Mouse (Mus musculus) midbrain, embryonic 15.5 days (tissue): ENCODE measurements around the gene 4930519P11Rik. TPM values are rescaled to one million over a fixed set of nuclear protein-coding genes. Genes with fewer than 3 reads are reported as not detected.

Experiments used
- ATAC-seq: fragments of 200-750 bp; cut with Nextera tagmentation; replicated peaks from 2 replicates; pipeline ENCODE4 v1.8.0; 2017; ENCODE audit warnings: moderate TSS enrichment
- H3K27ac ChIP-seq: fragments of 300-500 bp; sonication (generic); 2 replicates; pipeline ENCODE4 v1.5.1; 2015; ENCODE audit warnings: mild to moderate bottlenecking, inconsistent platforms
- H3K27me3 ChIP-seq: fragments of 300-500 bp; sonication (generic); replicated peaks from 2 replicates; pipeline ENCODE4 v1.6.1; 2015; ENCODE audit warnings: inconsistent platforms
- H3K36me3 ChIP-seq: fragments of 300-500 bp; sonication (generic); replicated peaks from 2 replicates; pipeline ENCODE4 v1.6.1; 2015; ENCODE audit warnings: inconsistent platforms
- H3K4me1 ChIP-seq: fragments of 300-500 bp; sonication (generic); 2 replicates; pipeline ENCODE4 v1.6.1; 2015; ENCODE audit warnings: inconsistent platforms
- H3K4me2 ChIP-seq: fragments of 300-500 bp; sonication (generic); 2 replicates; pipeline ENCODE4 v1.6.1; 2015; ENCODE audit warnings: inconsistent platforms, mild to moderate bottlenecking, moderate library complexity
- H3K4me3 ChIP-seq: fragments of 300-500 bp; sonication (generic); 2 replicates; pipeline ENCODE4 v1.5.1; 2015; ENCODE audit warnings: mild to moderate bottlenecking, inconsistent platforms
- H3K9ac ChIP-seq: fragments of 300-500 bp; sonication (generic); 2 replicates; pipeline ENCODE4 v1.6.1; 2015; ENCODE audit warnings: mild to moderate bottlenecking, inconsistent platforms
- H3K9me3 ChIP-seq: fragments of 300-500 bp; sonication (generic); 2 replicates; pipeline ENCODE4 v1.6.1; 2016; ENCODE audit warnings: inconsistent platforms
- WGBS: fragments of 180-500 bp; shearing (Covaris S2); methylation state at CpG from one replicate; pipeline ENCODE4 v1.1.7; 2015; ENCODE audit warnings: mixed read lengths; 5-methylcytosine and 5-hydroxymethylcytosine counted together
- polyA plus RNA-seq: library from polyadenylated mRNA; unstranded; fragments of >200 nt; fragmentation: Nextera tagmentation; extraction: Ambion mirVana; gene quantifications from 2 replicates; pipeline ENCODE4 v1.2.1, GENCODE M21; 2015

The 4930519P11Rik gene
- 0.50 and 0.78 TPM in 2 replicates for polyA plus RNA-seq

DNA sequence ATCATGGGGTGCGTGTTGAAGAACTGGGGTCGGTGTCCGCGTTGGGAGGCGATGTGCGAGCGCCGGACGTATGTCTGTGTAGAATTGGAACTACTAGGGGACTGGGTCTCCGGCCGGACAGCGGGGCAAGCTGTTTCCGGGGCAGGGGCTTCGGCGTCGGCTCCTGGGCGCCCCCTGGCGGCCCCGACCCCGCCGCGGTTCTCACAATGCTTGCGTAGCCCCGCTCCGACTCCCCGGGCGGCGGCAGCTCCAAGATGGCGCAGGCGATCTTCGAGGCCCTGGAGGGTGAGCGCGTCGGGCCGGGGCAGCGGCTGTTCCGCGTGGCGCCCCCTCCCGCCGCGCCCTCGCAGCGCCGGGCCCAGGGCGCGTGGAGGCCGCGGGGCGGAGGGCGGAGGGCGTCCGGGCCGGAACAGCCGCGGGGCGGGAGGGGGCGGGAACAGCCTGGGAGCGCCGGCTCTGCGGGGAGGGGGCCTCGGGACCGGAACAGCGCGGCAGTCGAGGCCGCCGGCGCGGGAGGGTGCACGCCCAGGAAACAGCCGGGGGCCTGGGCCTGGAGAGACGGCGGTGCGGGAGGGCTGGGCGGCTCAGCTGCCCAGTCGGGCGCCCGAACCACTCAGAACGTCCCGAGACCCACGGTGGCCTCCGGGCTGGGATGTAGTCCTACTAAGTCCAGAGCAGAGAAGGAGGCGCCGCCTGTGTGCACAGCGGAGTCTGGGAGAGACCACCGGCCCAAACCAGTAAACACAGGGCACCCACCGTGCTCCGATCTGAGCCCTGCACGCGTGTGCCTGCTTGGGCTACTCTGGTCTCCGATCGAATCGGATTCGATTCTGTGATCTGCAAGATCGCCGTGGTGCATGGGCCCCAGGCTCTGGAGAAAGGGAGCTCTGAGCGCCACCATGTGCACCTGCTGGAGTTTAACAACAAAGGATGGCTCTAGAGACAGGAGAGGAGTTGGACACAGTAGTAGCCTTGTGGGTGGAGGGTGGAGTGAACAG is at the start of gene 4930519P11Rik, which contains the start of gene Zfp341:
TSS of gene 4930519P11Rik (minus strand) at position 320 of the 998 bp plus-strand sequence.
TSS of gene Zfp341 (plus strand) at position 180 of the 998 bp plus-strand sequence.
- peak; percentile 93 for ATAC-seq
- WGBS = 0% methylated on average over 85 of the region's 98 CpGs
- peak within 1 kb of the TSS; percentile 97 for H3K27ac ChIP-seq

GRCm38 (mm10) chr2:154659531-154660074 is 46.4 kb upstream of the 4930519P11Rik start:
- Histone ChIP-seq H3K4me1 (peaks cover 32% of the 10 kb centered on the region), H3K9me3 (no peaks in the 10 kb centered on the region), H3K36me3 (0 out of 2 replicates have a peak, but pooled peaks cover 6% of the 10 kb centered on the region), H3K4me2 (peak overlapping the region; percentile 85; the same call in 1 of the 2 replicates), H3K9ac (no peak overlapping the region), H3K27ac (no peak overlapping the region), H3K4me3 (no peak overlapping the region), H3K27me3 (no peaks in the 10 kb centered on the region)
- ATAC-seq = no peak
- WGBS = 94% methylated on average over 3 of the region's 5 CpGs

More for the DNA sequence above, at the start of gene 4930519P11Rik, which contains the start of gene Zfp341:
- Histone ChIP-seq H3K36me3 (no peaks in the 10 kb centered on the region), H3K27me3 (no peaks in the 10 kb centered on the region; the same call in 1 of the 2 replicates), H3K9ac (peak within 1 kb of the TSS; percentile 73), H3K4me3 (peak within 1 kb of the TSS; percentile 56), H3K4me1 (peaks cover 23% of the 10 kb centered on the region), H3K4me2 (peak within 1 kb of the TSS; percentile 61), H3K9me3 (no peaks in the 10 kb centered on the region)

- H3K27me3 ChIP-seq = no peaks in the 10 kb centered on the region
- no peak overlapping the region for H3K27ac ChIP-seq
- H3K4me2 ChIP-seq = peak overlapping the region; percentile 85
- H3K9ac ChIP-seq = peak overlapping the region; percentile 70; the same call in 1 of the 2 replicates
- 0 out of 2 replicates have a peak, but pooled peaks cover 6% of the 10 kb centered on the region for H3K36me3 ChIP-seq
- peak overlapping the region; percentile 59; the same call in 1 of the 2 replicates for H3K4me3 ChIP-seq
- ATAC-seq = no peak
- H3K4me1 ChIP-seq = peaks cover 32% of the 10 kb centered on the region
- H3K9me3 ChIP-seq = no peaks in the 10 kb centered on the region
- WGBS = 77% methylated on average over 4 of the region's 4 CpGs
Observed at GRCm38 (mm10) chr2:154659070-154659469, 45.8 kb upstream of the 4930519P11Rik start.

DNA sequence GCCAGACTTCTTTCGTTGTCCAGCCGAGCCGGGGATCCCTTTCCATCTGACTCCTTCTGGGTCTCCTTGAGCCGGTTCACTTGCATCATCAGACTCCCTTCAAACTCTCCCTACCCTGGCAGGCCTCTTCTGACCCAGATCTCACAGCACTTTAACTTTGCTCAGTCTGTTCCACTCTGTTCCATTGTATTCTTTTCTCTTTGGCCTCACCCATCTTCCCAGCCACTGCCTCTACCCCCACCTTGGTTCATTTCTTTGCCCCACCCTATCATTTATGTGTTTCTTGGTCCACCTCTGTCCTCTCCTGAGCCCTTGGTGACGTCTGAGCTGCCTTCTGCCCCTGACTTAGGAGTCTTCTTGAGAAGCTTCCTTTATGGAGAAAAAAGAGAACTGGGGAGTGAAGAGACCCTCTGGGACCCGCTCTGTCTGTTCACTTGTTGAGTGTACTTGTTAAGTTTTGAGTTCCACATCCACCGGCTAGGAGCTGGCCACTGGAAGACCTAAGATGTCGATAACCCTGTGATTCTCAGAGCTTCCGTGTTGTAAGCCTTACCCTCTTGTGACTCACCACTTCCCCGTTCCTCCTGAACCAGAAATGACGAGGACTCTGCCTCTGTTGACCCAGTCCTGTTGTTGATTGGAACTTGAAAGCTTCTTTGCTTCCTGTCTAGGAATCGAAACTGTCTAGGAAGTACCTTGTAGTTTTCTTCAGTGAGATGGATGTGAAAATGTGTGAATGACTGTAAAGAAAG is 44.4 kb upstream of the 4930519P11Rik start:
- H3K4me3 ChIP-seq = peak overlapping the region; percentile 59
- 17% methylated on average over 12 of the region's 12 CpGs for WGBS
- H3K4me2 ChIP-seq = peak overlapping the region; percentile 85
- no peaks in the 10 kb centered on the region for H3K9me3 ChIP-seq
- ATAC-seq = peak; percentile 27
- peak overlapping the region; percentile 75 for H3K27ac ChIP-seq
- peaks cover 32% of the 10 kb centered on the region for H3K4me1 ChIP-seq
- H3K27me3 ChIP-seq = no peaks in the 10 kb centered on the region
- H3K9ac ChIP-seq = peak overlapping the region; percentile 70
- 0 out of 2 replicates have a peak, but pooled peaks cover 6% of the 10 kb centered on the region for H3K36me3 ChIP-seq

DNA sequence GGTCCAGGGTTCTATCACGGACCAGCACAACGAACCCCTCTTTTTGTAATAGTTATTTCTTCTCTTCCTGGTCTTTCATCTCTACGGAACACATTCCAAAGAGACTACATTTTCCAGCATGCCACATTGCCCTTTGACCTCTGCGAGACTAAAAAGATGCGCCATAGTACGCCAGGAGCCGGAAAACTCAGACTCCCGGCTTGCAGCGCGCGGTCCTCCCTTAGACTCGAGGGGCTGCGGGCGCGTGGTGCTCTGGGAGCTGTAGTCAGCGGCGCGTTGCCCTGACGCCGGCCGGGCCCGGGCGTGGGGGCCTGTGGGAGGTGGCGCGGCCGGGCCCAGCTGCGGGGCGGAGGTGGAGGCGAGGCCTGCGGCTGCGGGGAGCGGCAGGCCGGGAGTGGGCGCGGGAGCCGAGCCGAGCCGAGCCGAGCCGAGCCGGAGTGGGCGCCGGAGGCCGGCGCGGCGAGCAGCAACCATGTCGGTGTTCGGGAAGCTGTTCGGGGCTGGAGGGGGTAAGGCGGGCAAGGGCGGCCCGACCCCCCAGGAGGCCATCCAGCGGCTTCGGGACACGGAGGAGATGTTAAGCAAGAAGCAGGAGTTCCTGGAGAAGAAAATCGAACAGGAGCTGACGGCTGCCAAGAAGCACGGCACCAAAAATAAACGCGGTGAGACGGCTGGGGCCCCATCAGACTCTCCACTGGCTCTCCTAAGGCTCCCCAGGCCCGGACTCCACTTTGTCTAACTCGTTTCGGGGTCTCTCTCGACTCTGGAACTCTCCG is 43.7 kb upstream of the 4930519P11Rik start:
- Histone ChIP-seq H3K27ac (peak overlapping the region; percentile 75), H3K4me2 (peak overlapping the region; percentile 85), H3K4me3 (peak overlapping the region; percentile 59), H3K9ac (peak overlapping the region; percentile 70), H3K9me3 (no peaks in the 10 kb centered on the region), H3K4me1 (peaks cover 32% of the 10 kb centered on the region), H3K36me3 (0 out of 2 replicates have a peak, but pooled peaks cover 6% of the 10 kb centered on the region), H3K27me3 (no peaks in the 10 kb centered on the region)
- peak; percentile 99 for ATAC-seq
- WGBS = under 1% methylated on average over 65 of the region's 67 CpGs

GRCm38 (mm10) chr2:154655878-154656414 is 42.7 kb upstream of the 4930519P11Rik start:
- no peak overlapping the region for H3K4me3 ChIP-seq
- no peaks in the 10 kb centered on the region for H3K9me3 ChIP-seq
- peaks cover 32% of the 10 kb centered on the region for H3K4me1 ChIP-seq
- H3K36me3 ChIP-seq = 0 out of 2 replicates have a peak, but pooled peaks cover 3% of the 10 kb centered on the region
- 94% methylated on average over 2 of the region's 2 CpGs for WGBS
- no peaks in the 10 kb centered on the region for H3K27me3 ChIP-seq
- H3K27ac ChIP-seq = no peak overlapping the region
- no peak for ATAC-seq
- H3K4me2 ChIP-seq = peak overlapping the region; percentile 49; the same call in 1 of the 2 replicates
- no peak overlapping the region for H3K9ac ChIP-seq

DNA sequence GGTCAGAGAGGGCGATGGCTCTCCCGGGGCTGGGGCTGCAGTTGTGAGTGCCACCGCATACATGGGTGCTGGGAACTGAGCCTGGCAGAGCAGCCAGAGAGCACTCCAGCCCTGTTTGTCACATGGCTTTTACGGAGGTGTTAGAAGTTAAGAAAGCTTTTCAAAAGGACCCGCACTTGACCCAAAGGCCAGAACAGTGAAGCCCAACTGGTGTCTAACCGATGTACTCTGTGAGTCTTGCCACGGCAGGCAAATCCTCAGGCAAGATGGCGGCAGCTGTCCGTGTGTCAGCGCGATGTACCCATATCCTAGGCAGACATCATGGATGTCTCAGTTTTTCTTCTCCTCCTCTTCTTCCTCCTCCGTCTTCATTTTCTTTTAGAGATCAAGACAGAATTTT is 41.7 kb upstream of the 4930519P11Rik start:
- no peak overlapping the region for H3K4me2 ChIP-seq
- no peak overlapping the region for H3K4me3 ChIP-seq
- H3K9ac ChIP-seq = no peak overlapping the region
- peaks cover 27% of the 10 kb centered on the region for H3K4me1 ChIP-seq
- H3K36me3 ChIP-seq = no peaks in the 10 kb centered on the region
- no peaks in the 10 kb centered on the region for H3K27me3 ChIP-seq
- no peak for ATAC-seq
- WGBS = 95% methylated on average over 12 of the region's 12 CpGs
- no peaks in the 10 kb centered on the region for H3K9me3 ChIP-seq
- H3K27ac ChIP-seq = no peak overlapping the region

DNA sequence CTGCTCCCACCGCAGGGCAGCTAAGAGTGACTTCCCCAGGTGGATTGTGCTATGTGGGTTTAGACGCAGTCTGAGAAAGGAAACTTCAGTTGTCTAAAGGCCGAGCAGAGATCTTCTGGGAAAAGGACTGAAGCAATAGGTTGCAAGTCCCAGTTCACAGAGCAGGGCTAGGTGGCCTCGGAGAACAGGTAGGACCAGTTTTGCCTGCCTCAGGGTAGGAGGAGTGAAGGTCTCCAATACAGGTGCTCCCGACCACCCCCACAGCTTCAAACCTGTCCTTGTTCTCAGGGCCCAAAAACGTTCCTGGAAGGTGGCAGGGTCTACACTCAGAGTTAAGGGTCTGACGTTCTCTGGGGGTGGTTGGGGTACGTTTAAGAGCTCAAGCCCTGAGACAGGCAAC is 38.1 kb upstream of the 4930519P11Rik start, which contains the start of gene Chmp4b:
TSS of gene Chmp4b (plus strand) at position 343 of the 400 bp plus-strand sequence.
- Histone ChIP-seq H3K4me3 (no peak within 1 kb of the TSS), H3K9me3 (no peaks in the 10 kb centered on the region), H3K27me3 (no peaks in the 10 kb centered on the region), H3K4me1 (peaks cover 3% of the 10 kb centered on the region; the same call in 1 of the 2 replicates), H3K27ac (no peak within 1 kb of the TSS), H3K9ac (no peak within 1 kb of the TSS), H3K36me3 (no peaks in the 10 kb centered on the region), H3K4me2 (no peak within 1 kb of the TSS)
- WGBS = 63% methylated on average over 8 of the region's 8 CpGs
- no peak for ATAC-seq

DNA sequence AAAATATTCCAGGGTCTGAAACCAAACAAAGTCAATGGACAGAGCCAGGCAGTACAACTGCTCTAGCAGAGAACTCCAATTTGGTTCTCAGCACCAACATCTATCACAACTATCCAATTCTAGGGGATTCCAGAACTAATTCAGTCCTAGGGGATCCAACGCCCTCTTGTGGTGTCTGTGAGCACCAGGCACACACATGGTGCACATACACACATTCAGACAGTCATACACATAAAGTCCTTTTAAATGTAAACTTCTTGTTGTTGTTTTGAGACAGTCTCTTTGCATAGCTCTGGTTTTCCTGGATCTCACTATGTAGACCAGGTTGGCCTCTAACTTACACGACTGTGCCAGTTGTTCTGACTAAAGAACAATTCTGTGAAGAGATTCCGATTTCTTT is 37.2 kb upstream of the 4930519P11Rik start:
- H3K27ac ChIP-seq = no peak overlapping the region
- no peak overlapping the region for H3K9ac ChIP-seq
- no peaks in the 10 kb centered on the region for H3K27me3 ChIP-seq
- H3K9me3 ChIP-seq = no peaks in the 10 kb centered on the region
- WGBS = 82% methylated on average over 3 of the region's 3 CpGs
- H3K4me3 ChIP-seq = no peak overlapping the region
- no peak overlapping the region for H3K4me2 ChIP-seq
- no peak for ATAC-seq
- no peaks in the 10 kb centered on the region; the same call in 1 of the 2 replicates for H3K36me3 ChIP-seq
- H3K4me1 ChIP-seq = no peaks in the 10 kb centered on the region

GRCm38 (mm10) chr2:154648086-154648485 is 34.8 kb upstream of the 4930519P11Rik start:
- WGBS = 15% methylated on average over 3 of the region's 3 CpGs
- no peak overlapping the region for H3K4me3 ChIP-seq

More at GRCm38 (mm10) chr2:154648086-154648485, 34.8 kb upstream of the 4930519P11Rik start:
- no peak for ATAC-seq
- Histone ChIP-seq H3K36me3 (peaks cover 9% of the 10 kb centered on the region; the same call in 1 of the 2 replicates), H3K9me3 (no peaks in the 10 kb centered on the region), H3K27ac (no peak overlapping the region), H3K4me2 (no peak overlapping the region), H3K4me1 (no peaks in the 10 kb centered on the region), H3K9ac (no peak overlapping the region), H3K27me3 (no peaks in the 10 kb centered on the region)
